Mouse (Mus musculus) kidney, adult 2 months (tissue): ENCODE data around the gene Rpl36al.

Experiments used
- CTCF ChIP-seq: fragments of 200-500 bp; conservative IDR thresholded peaks from 2 replicates; pipeline ENCODE4 v1.5.1; 2011; ENCODE audit warnings: low read depth, mild to moderate bottlenecking, control low read depth, low read length, moderate library complexity, mixed read lengths; ENCODE audit not compliant: insufficient read depth, insufficient read length
- POLR2A ChIP-seq: fragments of 200-500 bp; IDR thresholded peaks from one replicate; pipeline ENCODE4 v1.6.1; 2011; ENCODE audit warnings: low read depth, low read length, control low read depth

- no peak for TF ChIP-seq CTCF
- TF ChIP-seq POLR2A, result no peak
Measured at GRCm38 (mm10) chr12:69150049-69150448, 33.8 kb downstream of the Rpl36al start.
